Mouse (Mus musculus) heart, adult 10 weeks (tissue): Measurements from ENCODE around the gene Mocs3. TPM values are rescaled to one million over a fixed set of nuclear protein-coding genes. Genes with fewer than 3 reads are reported as not detected.

Experiments used
- polyA plus RNA-seq: library from polyadenylated mRNA; stranded (reverse); fragments of 350-450 nt; fragmentation: Illumina TruSeq; extraction: RNeasy Lipid Tissue Mini Kit (QIAGEN cat#74804); gene quantifications from one replicate; pipeline ENCODE4 v1.2.3, GENCODE M21; 2014; ENCODE audit warnings: low read depth, low replicate concordance

Gene Mocs3
- 3.1 TPM for polyA plus RNA-seq

DNA sequence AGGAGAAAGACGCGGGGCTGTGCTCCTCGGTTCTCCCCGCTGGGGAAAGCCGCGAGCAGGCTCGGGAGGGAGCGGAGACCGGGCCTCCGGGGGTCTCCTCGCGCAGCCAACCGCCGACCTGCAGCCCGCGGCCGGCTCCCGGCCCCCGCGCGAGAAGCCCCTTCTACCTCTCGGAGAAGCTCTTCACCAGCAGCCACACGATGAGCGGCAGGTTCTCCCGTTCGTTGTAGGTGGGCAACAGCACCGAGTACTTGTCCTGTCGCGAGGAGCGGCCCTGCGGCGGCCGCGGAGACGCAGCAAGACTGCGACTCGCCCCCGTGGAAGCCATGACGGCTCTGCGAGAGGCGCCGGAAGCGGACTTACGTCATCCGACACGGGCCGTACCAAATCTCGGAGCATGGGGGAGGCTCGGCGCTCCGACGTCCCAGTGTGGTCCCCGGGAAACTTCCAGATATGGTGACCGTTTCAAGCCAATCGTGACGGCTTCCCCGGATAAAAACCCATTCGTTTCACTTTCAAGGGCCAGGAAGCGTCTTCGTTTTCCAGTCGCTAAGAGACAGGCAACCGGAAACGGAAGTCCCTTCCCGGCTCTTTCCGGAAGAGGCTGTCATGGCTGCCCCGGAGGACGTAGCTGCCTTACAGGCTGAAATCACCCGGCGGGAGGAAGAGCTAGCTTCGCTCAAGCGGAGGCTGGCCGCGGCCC lies at the start of gene Mocs3, which contains the start of the genes Gm20716 and Dpm1:
Gene Mocs3 (plus strand): TSS at position 597 of the 703 bp plus-strand sequence.
Gene Gm20716 (minus strand): TSS at position 339 of the 703 bp plus-strand sequence.
Gene Dpm1 (minus strand): TSS at position 566 of the 703 bp plus-strand sequence.

DNA sequence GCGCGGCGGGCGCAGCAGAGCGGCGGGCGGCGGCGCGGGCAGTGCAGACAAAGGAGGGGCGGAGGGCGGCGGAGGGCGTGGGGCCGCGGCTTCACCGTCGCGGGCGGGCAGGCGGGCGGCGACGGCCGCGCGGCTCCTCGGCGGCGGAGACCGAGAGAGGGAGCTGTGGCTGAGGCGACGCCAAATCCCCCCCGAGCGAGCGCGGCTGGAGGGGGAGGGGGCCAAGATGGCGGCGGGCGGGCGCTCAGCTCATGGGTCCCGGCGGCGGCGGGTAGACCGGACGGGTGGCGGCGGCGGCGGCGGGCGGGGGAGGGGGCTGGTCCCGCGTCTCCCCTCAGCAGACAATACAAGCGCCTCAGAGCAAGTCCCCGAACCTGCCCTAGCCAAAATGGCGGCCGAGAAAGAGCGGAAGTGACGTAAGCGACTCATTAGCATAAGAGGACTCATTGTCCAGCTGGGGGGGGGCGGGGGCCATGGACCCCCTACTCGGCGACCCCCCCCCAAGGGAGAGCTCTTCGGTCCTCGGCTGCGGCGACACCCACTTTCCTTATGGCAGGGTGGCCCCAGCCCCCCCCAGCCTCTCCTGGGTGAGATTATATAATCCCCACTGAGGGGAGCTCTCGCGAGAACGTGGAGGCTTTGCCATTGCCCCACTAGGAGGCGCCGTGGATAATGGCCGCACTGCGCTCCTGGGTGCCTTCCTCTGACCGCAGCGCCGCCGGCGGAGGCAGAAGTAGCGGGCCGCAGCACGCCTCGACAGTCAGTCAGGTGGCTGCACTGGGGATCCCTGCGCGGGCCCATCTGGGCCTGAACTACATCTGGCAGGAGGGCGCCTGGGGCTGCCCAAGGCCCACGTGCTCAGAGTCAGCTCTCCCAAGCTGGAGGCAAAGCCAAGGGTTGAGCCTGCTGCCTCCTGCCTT lies 23.4 kb upstream of the Mocs3 start, which contains the start of gene Adnp:
Gene Adnp (minus strand): TSS at position 388 of the 920 bp plus-strand sequence.

DNA sequence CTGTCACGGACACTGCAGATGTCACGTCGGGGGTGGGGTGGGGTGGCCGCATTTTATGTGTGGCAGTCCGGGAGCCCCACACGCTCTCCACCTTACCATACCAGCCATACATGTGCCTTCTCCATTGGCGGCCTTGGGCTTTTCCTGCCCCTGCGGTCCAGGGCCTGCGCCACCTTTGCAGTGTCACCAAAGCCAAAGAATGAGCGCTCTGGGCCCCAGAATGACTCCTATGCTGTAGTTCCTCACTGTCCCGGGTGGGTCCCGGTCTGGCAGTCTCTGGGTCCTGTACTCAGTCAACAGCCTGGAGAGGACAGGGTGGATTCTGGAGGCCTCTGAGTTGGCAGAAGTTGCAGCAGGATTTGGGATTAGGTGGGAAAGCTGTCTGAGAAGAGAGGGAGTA lies 51.2 kb downstream of the Mocs3 start, which contains the start of gene Kcng1:
Gene Kcng1 (minus strand): TSS at position 155 of the 400 bp plus-strand sequence.

Other genes starting within 250 kb of the Mocs3 start
- gene Ripor3, start 220.0 kb upstream of the Mocs3 start, polyA plus RNA-seq: 0.99 TPM
- gene Pard6b, start 149.6 kb upstream of the Mocs3 start, polyA plus RNA-seq: 1.6 TPM
- 1.6 TPM for gene Adnp, start 23.5 kb upstream of the Mocs3 start, polyA plus RNA-seq
- gene Gm20716, start 258 bp upstream of the Mocs3 start, polyA plus RNA-seq: 34.3 TPM
- 108 TPM for gene Dpm1, start within 50 bp of the Mocs3 start, polyA plus RNA-seq
- not detected for gene Kcng1, start 51.1 kb downstream of the Mocs3 start, polyA plus RNA-seq